Mouse (Mus musculus): Measurements from ENCODE around the gene Apoa2.

Gene Apoa2

GRCm38 (mm10) chr1:171205704-171206493, 19.0 kb upstream of the Apoa2 start:
- DNase-seq, result no peak

DNA sequence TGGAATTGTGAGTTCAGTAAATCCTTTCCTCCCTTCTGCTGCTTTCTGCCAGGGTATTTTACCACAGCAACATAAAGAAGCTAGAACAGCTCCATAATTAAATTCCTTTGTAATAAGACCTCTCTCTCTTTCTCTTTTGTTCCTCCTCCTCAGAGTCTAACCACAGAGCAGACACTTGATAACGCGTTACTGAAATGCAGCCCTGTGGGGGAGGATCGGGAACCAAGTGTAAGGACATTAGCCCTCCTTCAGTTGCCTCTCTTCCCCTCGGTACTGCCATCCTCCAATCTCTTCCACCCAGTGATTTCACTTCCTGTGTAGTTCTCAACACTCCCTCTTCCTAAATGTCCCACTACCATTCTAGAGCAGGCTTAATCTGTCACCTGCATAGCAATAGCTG, 15.4 kb upstream of the Apoa2 start:
- DNase-seq, result no peak

DNA sequence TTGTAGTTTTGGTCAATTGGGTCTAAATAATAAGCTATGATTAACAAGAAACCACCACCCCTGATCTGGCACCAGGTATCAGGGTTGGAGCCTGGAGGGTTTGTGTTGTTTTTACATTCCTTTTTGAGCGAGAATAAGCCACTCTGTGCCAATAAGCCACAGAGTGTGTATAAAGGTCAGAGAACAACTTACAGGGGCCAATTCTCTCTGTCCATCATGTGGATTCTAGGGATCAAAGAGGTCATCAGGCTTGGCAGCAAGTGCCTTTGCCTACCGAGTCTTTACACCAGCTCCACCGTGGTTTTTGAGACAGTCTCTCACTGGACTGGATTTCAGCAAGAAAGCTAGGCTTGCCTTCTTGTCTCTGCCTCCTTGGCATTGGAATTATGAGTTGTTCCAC, 12.0 kb upstream of the Apoa2 start:
- DNase-seq, result no peak

DNA sequence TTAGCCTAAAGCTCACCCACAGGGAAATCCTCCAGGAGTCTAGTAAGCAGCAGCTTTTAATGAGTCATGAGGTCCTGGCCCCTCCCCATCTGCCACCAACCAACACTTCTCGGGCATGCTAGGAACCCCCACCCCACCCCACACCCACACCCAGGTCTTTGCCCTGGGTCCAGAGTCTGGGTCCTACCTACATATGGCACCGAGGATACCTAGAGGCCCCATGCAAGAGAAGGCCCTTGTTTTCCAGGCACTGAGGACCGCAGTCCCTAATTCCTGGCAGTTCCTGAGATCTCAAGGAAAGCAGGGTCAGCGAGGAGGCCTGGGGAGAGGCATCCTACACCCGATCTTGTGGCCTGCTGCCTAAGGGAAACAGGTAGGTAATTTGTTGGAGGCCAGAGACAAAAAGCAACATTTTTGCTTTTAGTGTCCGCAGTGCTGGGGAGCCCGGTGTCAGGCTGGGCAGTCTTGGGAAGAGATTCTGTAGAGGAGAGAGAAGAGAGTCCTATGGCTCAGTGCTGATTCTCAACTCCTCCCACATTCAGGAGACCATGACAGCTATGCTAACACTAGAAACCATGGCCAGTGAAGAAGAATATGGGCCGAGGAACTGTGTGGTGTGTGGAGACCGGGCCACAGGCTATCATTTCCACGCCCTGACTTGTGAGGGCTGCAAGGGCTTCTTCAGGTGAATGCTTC, 10.9 kb upstream of the Apoa2 start, which contains the start of gene Nr1i3:
Gene Nr1i3, plus strand, starts transcription at position 170 of the 696 bp plus-strand sequence.
- DNase-seq, result no peak

- DNase-seq, result no peak
Observed at GRCm38 (mm10) chr1:171216241-171216955, 8.5 kb upstream of the Apoa2 start.

DNA sequence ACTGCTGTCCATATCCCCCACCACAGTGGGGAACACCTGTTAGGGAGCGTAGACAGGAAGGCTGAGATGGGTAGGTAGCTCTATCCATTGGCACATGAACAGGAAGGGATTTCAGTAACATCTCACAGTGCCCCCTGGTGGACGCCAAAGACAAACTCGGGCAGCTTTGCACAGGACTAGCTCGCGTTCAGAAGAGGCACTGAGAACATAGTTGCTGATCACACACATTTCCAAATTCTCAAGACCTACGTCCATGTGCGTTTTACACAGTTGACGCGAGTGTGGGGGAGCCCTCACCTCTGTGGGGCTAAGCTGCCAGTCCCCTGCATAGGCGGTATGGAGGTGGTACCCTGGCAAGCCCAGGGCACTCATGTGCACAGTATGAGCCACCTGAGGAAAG, 4.0 kb upstream of the Apoa2 start:
- peak; percentile 91 for DNase-seq

GRCm38 (mm10) chr1:171221281-171222193, 3.3 kb upstream of the Apoa2 start:
- DNase-seq, result no peak

- DNase-seq, result peak; percentile 89
Observed at GRCm38 (mm10) chr1:171222238-171223155, 2.4 kb upstream of the Apoa2 start, which contains the start of gene Tomm40l. TSS of gene Tomm40l (minus strand) at chr1:171222514.

DNA sequence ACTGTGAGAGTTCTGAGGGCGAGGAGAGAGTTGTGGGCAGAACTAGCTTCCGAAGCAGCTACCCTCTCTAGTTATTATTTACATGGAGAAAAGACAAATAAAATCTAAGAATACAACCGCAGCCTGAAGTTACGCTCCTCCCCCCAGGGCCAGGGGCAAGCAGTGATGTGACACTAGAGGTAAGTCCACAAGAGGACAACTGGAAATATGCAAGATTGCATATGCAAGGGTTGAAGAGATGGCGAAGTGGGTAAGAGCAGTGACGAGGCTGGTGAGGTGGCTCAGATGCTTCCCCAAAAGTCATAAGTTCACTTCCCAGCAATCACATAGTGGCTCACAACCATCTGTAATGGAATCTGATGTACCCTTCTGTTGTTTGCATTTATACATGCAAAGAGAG, 1.7 kb upstream of the Apoa2 start:
- no peak for DNase-seq

DNA sequence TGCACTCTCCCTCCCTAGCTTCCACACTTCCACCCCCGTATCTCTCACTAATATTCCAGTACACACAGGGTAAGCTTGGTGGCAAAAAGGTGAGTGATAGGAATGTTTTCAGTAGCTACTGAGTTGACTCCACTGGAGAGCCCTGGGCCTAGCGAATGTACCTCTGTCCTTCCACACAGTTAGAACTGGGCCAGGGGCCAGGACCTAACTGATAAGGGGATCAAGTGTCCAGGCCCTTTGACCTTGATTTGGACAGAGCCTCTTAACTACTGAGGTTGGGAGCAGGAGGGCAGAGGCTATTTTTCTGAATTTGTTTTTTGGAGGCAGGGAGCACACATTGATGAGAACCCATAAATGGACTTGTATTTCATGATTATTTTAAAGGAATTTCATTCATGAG, 1.1 kb upstream of the Apoa2 start:
- no peak for DNase-seq

- no peak for DNase-seq
Observed at GRCm38 (mm10) chr1:171226780-171227179, 1.9 kb downstream of the Apoa2 start.

GRCm38 (mm10) chr1:171227879-171228278, 3.0 kb downstream of the Apoa2 start:
- DNase-seq, result no peak

DNA sequence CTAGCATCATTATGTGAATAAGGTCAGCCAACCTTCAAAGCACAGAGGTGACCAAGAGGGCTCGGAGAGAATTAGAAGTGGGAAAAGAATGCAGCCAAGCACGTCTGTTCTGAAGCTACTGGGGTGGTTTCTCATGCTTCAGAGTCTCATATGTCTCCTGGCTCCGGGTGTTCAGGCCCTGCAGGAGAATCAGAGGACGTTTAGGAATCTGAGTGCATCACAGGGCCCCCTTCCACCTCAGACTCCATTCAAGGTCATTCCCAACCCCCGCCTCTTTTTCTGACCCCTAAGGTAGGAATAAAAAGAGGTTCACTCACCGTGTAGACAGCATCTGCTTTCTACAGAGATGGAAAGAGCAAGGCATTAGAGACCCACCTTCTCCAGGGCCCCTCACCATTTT, 4.9 kb downstream of the Apoa2 start:
- DNase-seq, result no peak

DNA sequence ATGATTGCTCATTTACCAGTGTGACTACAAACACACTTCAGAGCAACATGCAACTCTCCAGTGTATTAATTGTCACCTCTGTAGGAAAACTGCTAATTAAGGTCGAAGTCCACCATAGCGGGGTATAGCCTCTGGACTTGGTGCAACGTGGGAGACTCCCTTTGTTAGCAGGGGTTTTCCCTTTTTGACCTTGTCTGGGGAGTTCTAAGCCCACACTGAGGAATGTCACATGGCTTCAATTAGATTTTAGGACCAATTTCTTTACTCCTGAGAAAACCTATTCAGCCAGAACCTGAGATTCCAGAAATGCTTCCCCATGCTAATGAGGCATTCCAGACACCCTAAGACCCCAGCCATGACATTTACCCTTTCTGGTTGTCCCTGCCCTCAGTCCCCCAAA, 5.4 kb downstream of the Apoa2 start:
- DNase-seq, result no peak

DNA sequence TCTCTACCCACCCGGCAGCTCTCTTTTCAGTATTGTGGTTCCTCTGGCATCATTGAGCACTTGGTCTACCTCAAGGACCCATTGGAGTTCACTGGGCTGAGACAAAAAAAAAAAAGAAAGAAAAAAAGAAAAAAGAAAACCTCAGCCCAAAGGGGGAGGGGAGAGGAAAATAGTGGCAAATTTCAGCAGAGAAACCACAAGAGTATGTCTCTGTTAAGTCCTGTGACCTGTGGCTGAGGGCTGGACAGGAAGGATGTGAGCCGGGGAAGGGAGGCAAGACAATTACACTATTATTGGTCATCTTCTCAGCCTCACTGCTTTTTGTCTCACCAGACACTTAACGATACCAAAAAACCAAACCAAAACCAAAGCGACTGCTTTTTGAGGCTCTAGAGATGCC, 7.0 kb downstream of the Apoa2 start:
- DNase-seq, result no peak

- no peak for DNase-seq
Observed at GRCm38 (mm10) chr1:171232348-171232747, 7.5 kb downstream of the Apoa2 start.

DNA sequence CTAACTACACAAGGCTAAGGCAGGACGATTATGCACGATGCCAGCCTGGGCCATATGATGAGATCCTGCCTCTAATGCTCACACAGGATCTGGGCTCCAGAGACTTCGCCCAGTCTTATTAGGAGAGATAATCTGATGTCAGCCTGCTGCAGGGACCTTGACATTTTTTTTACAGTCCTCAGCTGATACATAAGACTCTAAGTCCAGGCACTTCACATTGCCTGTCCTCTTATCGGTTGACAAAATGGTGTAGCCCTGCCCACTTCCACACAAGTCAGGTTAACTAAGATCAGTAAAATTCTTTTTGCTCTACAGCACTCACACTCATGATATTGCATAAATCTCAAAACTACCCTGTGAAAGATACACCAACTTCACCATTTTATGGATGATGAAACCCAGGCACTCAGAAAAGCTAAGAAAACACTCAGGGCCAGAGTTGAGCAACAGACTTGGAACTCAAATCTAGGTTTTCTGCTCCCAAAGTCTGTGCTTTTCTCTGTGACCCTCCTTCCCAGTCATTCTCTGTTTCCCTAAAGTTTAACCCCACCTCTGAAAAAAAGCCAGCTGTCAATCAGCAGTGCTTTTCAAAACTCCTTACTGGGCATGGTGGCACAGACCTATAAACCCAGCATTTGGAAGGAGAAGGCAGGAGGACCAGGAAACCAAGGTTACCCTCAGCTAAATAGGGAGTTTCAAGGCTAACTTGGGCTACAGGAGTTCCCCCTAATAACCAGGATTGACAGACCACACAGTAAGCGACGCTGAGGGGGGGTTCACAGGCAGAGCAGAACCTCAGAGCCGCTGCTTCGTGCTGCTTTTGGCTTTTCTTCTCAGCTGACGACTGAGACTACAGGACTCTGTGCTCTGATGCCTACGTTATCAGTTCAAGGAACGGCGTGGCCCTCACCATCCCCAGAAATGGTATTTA, 8.2 kb downstream of the Apoa2 start:
- DNase-seq, result no peak

DNA sequence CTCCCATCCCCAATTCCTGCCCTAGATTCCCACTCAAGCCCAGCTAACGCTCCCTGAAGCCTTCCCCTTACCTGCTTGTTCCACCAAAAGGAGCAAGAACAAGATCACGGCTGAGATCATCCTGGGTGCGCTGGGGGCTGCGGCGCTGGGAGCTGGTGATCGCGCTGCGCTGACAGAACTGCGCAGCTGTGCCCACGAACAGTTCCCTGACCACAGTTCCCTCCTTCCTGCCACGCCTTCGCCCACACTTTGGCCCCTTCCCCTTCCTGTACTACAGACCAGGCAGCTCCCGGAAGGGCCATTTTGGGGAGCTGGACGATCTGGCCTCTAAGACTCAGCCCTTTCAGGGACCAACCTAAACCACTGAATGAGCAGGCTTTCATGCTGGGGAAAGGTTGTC, 9.3 kb downstream of the Apoa2 start, which contains the start of gene Fcer1g:
Gene Fcer1g, minus strand, starts transcription at position 240 of the 400 bp plus-strand sequence.
- no peak for DNase-seq

DNA sequence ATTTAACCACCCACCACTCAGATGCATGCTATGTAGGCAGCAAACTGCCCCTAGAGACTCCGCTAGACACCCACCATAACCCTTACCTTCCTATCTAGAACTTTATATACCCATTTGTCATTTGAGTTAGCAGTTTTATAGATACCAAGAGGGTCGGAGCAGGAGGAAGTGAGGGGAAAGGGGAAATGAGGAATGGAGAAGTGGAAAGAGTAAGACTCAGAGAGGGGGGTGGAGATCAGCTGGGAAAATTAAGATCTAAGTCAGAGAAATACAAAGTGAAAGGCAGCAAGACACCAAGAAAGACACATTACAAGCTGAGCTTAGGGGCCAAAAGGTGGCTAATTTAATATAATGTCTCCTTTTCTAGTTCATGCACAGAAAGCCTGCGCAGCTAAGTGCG, 9.7 kb downstream of the Apoa2 start:
- no peak for DNase-seq

DNA sequence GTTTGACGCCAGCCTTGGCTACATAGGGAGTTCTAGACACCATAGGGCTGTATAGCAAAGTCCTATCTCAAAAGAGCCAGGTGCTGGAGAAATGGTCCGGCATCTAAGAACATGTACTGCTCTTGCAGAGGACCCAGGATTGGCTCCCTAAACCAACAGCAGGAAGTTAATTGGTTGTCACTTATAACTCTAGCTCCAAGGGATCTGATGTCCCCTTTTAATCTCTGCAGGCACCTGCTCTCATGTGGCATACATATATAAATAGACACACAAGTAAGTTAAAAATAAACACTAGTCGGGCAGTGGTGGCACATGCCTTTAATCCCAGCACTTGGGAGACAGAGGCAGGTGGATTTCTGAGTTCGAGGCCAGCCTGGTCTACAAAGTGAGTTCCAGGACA, 10.9 kb downstream of the Apoa2 start:
- DNase-seq, result no peak

Data from lung, postnatal 14 days (tissue).